Mouse (Mus musculus): ENCODE results near the gene Otulin. TPM values are rescaled to one million over a fixed set of nuclear protein-coding genes. Genes with fewer than 3 reads are reported as not detected.

Otulin gene
- polyA plus RNA-seq, 1 experiment, result 23.7 TPM

DNA sequence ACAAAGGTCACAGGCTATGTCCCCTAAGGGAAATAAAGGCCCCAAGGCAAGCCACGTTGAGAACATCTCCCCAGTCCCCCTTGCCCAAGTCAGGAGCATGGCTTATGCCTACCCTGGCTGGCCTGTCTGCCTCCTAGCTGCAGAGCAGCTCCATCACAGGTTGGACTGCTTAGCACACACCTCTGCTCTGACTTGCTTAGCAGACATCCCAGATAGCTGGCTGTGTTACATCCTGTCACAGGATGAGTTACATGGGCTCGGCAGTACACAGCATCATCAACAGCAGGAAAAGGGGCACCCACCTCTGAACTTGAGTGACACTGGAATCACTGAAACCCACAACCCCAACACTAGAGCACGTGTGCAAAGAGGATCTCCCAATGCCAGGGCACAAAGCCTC lies 25.2 kb downstream of the Otulin start:
- DNase-seq (ENCODE audit: low read depth), result no peak
- TF ChIP-seq CTCF (IDR thresholded peaks at IDR 0.05; ENCODE audit: borderline replicate concordance, extremely low read depth, insufficient read depth, insufficient read length), result no peak
- no peak for TF ChIP-seq POLR2A (IDR thresholded peaks at IDR 0.05; ENCODE audit: borderline replicate concordance, extremely low read depth, insufficient read depth, insufficient read length, poor library complexity, severe bottlenecking)

DNA sequence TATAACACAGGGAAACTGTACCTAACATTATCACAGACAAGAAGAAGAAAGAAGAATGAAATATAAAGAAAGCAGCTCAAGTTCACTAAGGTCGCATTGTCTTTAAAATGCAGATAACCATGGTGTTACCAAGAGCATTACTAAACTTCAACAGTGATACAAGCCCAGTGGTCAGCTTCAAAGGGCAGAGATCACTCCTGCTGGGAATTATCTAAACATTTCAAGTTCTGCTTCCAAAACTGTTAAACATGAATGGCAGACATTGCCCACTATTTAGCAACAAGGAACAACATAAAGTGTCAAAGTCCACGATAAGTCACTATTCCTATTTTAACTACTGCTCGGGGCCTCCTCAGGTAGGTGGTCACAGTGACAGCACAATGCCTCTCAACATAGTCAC lies 25.9 kb downstream of the Otulin start:
- no peak for DNase-seq (ENCODE audit: low read depth)
- TF ChIP-seq POLR2A (IDR thresholded peaks at IDR 0.05; ENCODE audit: borderline replicate concordance, extremely low read depth, insufficient read depth, insufficient read length, poor library complexity, severe bottlenecking) (no peak), CTCF (IDR thresholded peaks at IDR 0.05; ENCODE audit: borderline replicate concordance, extremely low read depth, insufficient read depth, insufficient read length) (no peak)

DNA sequence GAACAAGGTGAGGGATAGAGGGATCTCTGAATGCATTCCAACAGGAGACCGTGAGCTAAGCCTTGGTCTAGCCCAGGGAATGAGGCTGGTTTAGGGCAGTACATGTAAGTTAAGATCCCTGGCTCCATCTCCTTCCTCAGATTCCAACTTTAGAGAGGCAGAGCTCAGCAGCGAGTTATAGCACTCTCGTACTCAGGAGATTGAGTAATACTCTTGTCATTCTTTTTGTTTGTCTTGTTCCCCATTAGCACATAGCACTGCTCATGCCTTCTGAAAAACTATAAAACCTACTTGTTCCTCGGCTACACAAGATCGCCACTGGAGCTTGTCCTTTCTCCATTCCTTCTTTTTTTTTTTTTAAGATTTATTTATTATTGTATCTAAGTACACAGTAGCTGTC lies 30.0 kb downstream of the Otulin start:
- no peak for TF ChIP-seq POLR2A (IDR thresholded peaks at IDR 0.05; ENCODE audit: borderline replicate concordance, extremely low read depth, insufficient read depth, insufficient read length, poor library complexity, severe bottlenecking)
- TF ChIP-seq CTCF (IDR thresholded peaks at IDR 0.05; ENCODE audit: borderline replicate concordance, extremely low read depth, insufficient read depth, insufficient read length), result no peak
- DNase-seq (ENCODE audit: low read depth), result no peak

DNA sequence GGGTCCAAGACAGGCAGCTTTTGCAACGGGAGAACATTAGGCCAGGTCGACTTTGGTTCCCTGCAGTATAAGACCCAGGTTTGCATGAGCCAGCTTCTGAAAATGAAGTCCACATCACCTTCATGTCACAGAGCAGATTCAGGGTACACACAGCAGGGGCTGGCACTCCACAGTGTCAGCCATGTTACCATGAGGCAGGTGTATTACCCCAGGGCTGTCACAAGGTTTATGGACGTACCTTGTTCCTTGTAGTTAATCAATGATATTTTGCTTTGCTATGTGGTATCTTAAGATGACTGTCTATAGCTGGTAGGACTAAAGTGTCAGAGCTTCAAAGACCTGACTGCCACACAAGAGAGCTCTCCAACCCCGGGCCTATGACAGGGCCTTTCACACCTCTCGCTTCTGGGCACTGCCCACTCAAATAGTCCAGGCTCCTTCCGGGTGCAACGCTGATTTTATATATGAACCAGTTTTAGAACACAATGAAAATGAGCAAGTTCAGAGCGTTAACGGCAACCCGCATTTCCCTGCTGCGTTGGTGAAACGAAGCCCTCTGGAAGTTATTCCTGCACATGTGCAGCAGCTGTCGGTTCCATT lies 31.6 kb downstream of the Otulin start:
- TF ChIP-seq CTCF (IDR thresholded peaks at IDR 0.05; ENCODE audit: borderline replicate concordance, extremely low read depth, insufficient read depth, insufficient read length) (no peak), POLR2A (IDR thresholded peaks at IDR 0.05; ENCODE audit: borderline replicate concordance, extremely low read depth, insufficient read depth, insufficient read length, poor library complexity, severe bottlenecking) (no peak)
- no peak for DNase-seq (ENCODE audit: low read depth)

DNA sequence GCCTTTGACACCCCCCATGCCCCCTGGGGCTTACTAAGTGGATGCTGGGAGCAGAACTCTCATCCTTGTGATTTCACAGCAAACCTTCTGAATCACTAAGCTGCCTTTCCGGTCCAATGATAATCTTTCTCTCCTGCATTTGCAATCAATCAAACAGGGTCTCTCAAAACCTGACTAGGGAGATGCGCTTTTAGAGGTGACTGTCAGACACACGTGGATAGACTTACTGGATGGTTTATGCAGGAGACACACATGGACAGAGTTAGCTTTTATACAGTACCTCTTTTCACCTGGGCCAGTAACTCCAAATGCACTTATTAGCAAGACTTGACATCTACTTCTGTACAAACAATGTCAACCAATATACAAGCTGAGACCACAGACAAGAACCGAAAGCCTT lies 33.0 kb downstream of the Otulin start:
- TF ChIP-seq POLR2A (IDR thresholded peaks at IDR 0.05; ENCODE audit: borderline replicate concordance, extremely low read depth, insufficient read depth, insufficient read length, poor library complexity, severe bottlenecking) (no peak), CTCF (IDR thresholded peaks at IDR 0.05; ENCODE audit: borderline replicate concordance, extremely low read depth, insufficient read depth, insufficient read length) (no peak)
- no peak for DNase-seq (ENCODE audit: low read depth)

DNA sequence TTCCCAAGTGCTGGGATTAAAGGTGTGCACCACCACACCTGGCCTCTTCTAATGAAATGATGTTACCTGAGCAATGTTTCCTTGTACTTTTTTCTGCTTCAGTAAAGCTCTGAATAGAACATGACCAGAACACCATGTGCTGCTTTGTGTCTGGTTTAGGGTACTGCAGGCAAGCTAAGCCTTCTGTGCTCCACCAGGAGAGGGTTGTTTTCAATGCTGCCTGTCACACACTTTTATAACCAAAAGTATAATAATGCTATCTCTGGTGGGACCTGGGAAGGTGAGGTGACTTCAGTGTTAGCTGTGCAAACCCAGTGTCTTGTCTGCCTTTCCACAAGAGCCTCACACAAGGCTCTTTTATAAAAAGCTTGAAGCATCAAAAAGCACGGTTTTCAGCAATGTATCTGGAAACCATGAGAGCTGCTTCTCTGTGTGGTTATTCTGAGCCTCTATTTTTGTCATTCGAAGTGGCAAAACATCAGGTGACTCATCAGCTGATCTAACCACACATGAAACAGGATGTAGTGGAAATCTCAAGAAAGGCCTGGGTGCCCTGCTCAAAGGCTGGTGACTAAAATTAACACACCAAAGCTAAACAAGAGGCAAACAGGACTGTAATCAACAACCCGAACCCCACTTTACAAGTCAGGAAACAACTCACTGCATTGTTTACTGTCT lies 33.9 kb downstream of the Otulin start:
- no peak for DNase-seq (ENCODE audit: low read depth)

DNA sequence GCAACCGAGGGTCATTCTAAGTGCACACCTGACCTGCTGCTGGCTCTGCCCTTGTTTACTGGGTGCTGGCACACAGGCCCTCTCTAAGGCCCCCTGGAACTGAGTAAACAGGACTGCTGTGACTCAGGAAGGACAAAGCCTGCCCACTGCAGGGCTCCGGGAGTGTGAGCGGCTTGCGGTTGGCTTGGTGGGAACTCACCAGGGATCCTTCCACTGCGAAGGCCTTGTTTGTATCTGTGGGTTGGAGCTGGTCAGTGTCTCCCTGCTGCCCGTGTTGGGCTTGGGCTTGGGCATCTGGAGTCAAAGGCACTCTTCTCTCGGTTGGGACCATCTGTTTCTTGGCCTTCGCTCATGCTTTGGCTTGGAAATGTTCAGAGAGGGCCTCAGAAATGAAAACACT lies 34.9 kb downstream of the Otulin start:
- TF ChIP-seq POLR2A (IDR thresholded peaks at IDR 0.05; ENCODE audit: borderline replicate concordance, extremely low read depth, insufficient read depth, insufficient read length, poor library complexity, severe bottlenecking) (no peak), CTCF (IDR thresholded peaks at IDR 0.05; ENCODE audit: borderline replicate concordance, extremely low read depth, insufficient read depth, insufficient read length) (no peak)
- no peak for DNase-seq (ENCODE audit: low read depth)

More for the DNA sequence above, 33.9 kb downstream of the Otulin start:
- TF ChIP-seq POLR2A (IDR thresholded peaks at IDR 0.05; ENCODE audit: borderline replicate concordance, extremely low read depth, insufficient read depth, insufficient read length, poor library complexity, severe bottlenecking), result no peak
- no peak for TF ChIP-seq CTCF (IDR thresholded peaks at IDR 0.05; ENCODE audit: borderline replicate concordance, extremely low read depth, insufficient read depth, insufficient read length)

DNA sequence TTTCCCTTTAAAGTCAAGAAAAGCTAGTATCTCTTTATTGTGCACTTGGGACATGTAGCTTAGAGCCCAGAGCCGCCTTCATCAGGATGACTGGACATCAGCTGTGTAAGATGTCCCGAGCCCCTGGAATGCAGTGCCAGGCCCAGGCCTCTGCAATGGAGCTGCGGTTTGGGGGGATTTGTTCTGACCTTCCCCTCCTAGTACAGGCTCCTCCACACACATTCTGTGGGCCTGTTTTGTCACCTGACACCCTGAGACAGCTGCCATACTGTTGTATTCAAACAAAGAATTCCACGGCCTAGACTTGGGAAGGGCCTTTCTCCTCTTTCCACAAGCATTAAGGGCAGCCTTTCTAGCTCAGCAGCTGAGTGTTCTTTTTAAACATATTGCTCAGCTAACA lies 35.5 kb downstream of the Otulin start:
- no peak for TF ChIP-seq CTCF (IDR thresholded peaks at IDR 0.05; ENCODE audit: borderline replicate concordance, extremely low read depth, insufficient read depth, insufficient read length)
- TF ChIP-seq POLR2A (IDR thresholded peaks at IDR 0.05; ENCODE audit: borderline replicate concordance, extremely low read depth, insufficient read depth, insufficient read length, poor library complexity, severe bottlenecking), result no peak
- DNase-seq (ENCODE audit: low read depth), result peak; percentile 48

DNA sequence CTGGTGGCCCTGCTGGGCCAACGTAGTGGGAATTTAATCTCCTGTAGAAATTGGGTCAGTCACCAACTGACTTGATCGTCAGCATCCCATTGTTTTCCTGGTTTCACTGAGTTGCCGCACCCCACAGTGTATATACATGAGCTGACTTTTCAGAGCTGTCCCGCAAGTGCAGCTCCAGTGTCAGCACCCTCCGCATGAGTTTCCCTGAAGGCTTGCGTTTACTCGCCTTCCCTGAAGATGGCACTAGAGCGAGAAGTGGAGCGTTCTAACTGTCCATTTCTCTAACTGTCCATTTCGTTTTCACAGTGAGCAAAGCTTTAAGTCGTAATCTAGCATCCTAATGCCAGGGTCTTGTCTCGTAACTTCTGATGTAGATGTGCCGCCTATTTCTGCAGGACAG lies 36.8 kb downstream of the Otulin start:
- peak; percentile 11; the same call in 1 of the 2 replicates for TF ChIP-seq CTCF (IDR thresholded peaks at IDR 0.05; ENCODE audit: borderline replicate concordance, extremely low read depth, insufficient read depth, insufficient read length)
- TF ChIP-seq POLR2A (IDR thresholded peaks at IDR 0.05; ENCODE audit: borderline replicate concordance, extremely low read depth, insufficient read depth, insufficient read length, poor library complexity, severe bottlenecking), result no peak

DNA sequence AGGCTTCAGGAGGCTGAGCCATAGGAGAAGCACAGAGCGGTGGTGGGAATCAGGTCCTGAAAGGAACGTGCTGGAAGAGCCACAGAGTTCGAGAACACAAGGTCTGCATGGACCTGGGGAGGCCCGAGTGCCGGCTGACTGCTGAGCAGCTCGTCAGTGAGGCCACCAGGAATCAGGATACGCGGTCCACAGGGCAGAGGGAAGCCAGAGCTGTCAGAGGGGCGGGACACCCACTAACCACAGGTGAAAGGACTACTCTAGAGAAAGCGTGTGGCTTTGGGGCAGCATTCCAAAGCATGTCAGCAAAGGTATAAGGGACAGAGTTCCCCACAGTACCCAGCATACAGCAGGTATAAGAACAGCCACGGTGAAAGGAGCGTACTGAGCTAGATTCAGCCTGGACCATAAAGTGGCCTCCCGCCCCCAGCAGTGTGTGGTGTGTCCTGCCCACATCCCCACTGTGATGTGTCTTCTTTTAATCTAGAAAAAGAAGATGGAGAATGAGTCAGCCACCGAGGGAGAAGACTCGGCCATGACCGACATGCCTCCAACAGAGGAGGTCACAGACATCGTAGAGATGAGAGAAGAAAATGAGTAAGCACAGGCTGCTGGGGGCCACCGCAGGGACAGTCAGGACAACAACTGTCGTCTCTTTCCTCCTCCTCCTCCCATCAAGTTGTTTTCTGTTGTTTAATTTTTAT lies 37.7 kb downstream of the Otulin start:
- no peak for DNase-seq (ENCODE audit: low read depth)
- TF ChIP-seq CTCF (IDR thresholded peaks at IDR 0.05; ENCODE audit: borderline replicate concordance, extremely low read depth, insufficient read depth, insufficient read length) (no peak), POLR2A (IDR thresholded peaks at IDR 0.05; ENCODE audit: borderline replicate concordance, extremely low read depth, insufficient read depth, insufficient read length, poor library complexity, severe bottlenecking) (no peak)

More for the DNA sequence above, 36.8 kb downstream of the Otulin start:
- DNase-seq (ENCODE audit: low read depth), result no peak

DNA sequence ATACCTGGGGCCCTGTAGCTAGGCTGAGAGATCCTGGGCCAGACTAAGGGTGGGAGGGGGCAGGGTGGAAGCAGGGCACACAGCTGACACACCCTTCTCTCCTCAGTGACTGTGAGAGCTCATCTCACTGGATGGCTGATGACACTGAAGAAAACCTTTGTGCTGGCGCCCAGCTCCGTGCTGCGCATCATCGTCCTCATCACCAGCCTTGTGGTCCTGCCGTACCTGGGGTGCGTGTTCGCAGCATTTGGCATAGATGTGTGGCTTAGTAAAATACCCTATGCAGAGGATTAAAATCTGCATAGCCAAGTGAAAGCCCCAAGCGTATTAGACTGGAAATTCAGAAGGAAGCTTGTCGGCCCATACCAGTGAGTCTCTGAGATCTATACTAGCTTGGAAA lies 39.7 kb downstream of the Otulin start:
- no peak for TF ChIP-seq POLR2A (IDR thresholded peaks at IDR 0.05; ENCODE audit: borderline replicate concordance, extremely low read depth, insufficient read depth, insufficient read length, poor library complexity, severe bottlenecking)
- TF ChIP-seq CTCF (IDR thresholded peaks at IDR 0.05; ENCODE audit: borderline replicate concordance, extremely low read depth, insufficient read depth, insufficient read length), result no peak
- no peak for DNase-seq (ENCODE audit: low read depth)
